15 mouse cellular contexts compared by ENCODE assay signal in genomic region chr5:110516390-110516789, GRCm38 (mm10). TPM values are rescaled to one million over a fixed set of nuclear protein-coding genes. Genes with fewer than 3 reads are reported as not detected.
"Had no signal": no experiment of that assay in that cellular context is flagged by ENCODE, and none has a peak within 500 bp of the region (broad histone marks: within the 10 kb centered on the region; RNA-seq: fewer than 3 reads in every experiment).

No protein-coding gene starts in this region.

- H3K36me3 ChIP-seq: limb, embryonic 12.5 days; liver, embryonic 13.5 days; lung, embryonic 15.5 days; stomach, embryonic 15.5 days had no signal

- H3K9me3 ChIP-seq: limb, embryonic 12.5 days; liver, embryonic 13.5 days; lung, embryonic 15.5 days; megakaryocyte, embryonic 14.5 days; stomach, embryonic 15.5 days had no signal

- H3K27ac ChIP-seq: layer of hippocampus, adult 2 months; limb, embryonic 12.5 days; liver, embryonic 13.5 days; lung, embryonic 15.5 days; macrophage; stomach, embryonic 15.5 days had no signal

- H3K27me3 ChIP-seq: lung, embryonic 15.5 days; stomach, embryonic 15.5 days had no signal

- H3K4me3 ChIP-seq: layer of hippocampus, adult 2 months; limb, embryonic 12.5 days; liver, embryonic 13.5 days; lung, embryonic 15.5 days; megakaryocyte, embryonic 14.5 days; stomach, embryonic 15.5 days had no signal

- DNase-seq: kidney, postnatal 10 days; kidney, postnatal 4 days; liver; liver, embryonic 13.5 days; liver, postnatal 0 days; lung, postnatal 14 days; right cerebral cortex, postnatal 14 days; thymus, postnatal 4 days had no signal

- H3K4me1 ChIP-seq: limb, embryonic 12.5 days; liver, embryonic 13.5 days; lung, embryonic 15.5 days; stomach, embryonic 15.5 days had no signal

RNA-seq across cellular contexts. Expression of gene Galnt9, which starts 27.8 kb away (rescaled TPM):
- polyA plus RNA-seq: kidney, embryonic 14.5 days; liver, embryonic 13.5 days had no signal
